Mouse (Mus musculus): ENCODE data around the gene Dennd1b.

Gene Dennd1b

GRCm38 (mm10) chr1:138963161-138963867 lies at the start of gene Dennd1b:
Gene Dennd1b (plus strand): TSS chr1:138963435.
- peak; percentile 78 for DNase-seq

- no peak for DNase-seq
These were observed 47.6 kb upstream of the Dennd1b start for GRCm38 (mm10) chr1:138915596-138915995.

GRCm38 (mm10) chr1:138919601-138920000 lies 43.6 kb upstream of the Dennd1b start:
- no peak for DNase-seq

- no peak for DNase-seq
These were observed 43.2 kb upstream of the Dennd1b start for GRCm38 (mm10) chr1:138920082-138920481.

GRCm38 (mm10) chr1:138920799-138921198 lies 42.4 kb upstream of the Dennd1b start:
- no peak for DNase-seq

GRCm38 (mm10) chr1:138922886-138923285 lies 40.3 kb upstream of the Dennd1b start:
- no peak for DNase-seq

GRCm38 (mm10) chr1:138924282-138924681 lies 39.0 kb upstream of the Dennd1b start:
- no peak for DNase-seq

GRCm38 (mm10) chr1:138928671-138929483 lies 34.4 kb upstream of the Dennd1b start:
- DNase-seq = peak; percentile 90

GRCm38 (mm10) chr1:138929985-138930384 lies 33.2 kb upstream of the Dennd1b start:
- DNase-seq = no peak

- DNase-seq = no peak
These were observed 32.4 kb upstream of the Dennd1b start for GRCm38 (mm10) chr1:138930856-138931255.

GRCm38 (mm10) chr1:138936169-138936568 lies 27.1 kb upstream of the Dennd1b start:
- no peak for DNase-seq

- no peak for DNase-seq
These were observed 25.4 kb upstream of the Dennd1b start for GRCm38 (mm10) chr1:138937686-138938370.

- DNase-seq = no peak
These were observed 23.6 kb upstream of the Dennd1b start for GRCm38 (mm10) chr1:138939579-138940139.

- DNase-seq = no peak
These were observed 22.8 kb upstream of the Dennd1b start for GRCm38 (mm10) chr1:138940407-138940806.

- DNase-seq = no peak
These were observed 11.1 kb upstream of the Dennd1b start for GRCm38 (mm10) chr1:138952173-138952572.

GRCm38 (mm10) chr1:138954978-138955377 lies 8.3 kb upstream of the Dennd1b start:
- no peak for DNase-seq

GRCm38 (mm10) chr1:138955455-138955854 lies 7.8 kb upstream of the Dennd1b start:
- no peak for DNase-seq

- DNase-seq = no peak
These were observed 6.7 kb upstream of the Dennd1b start for GRCm38 (mm10) chr1:138956511-138956910.

- DNase-seq = peak; percentile 20
These were observed 6.1 kb upstream of the Dennd1b start for GRCm38 (mm10) chr1:138957111-138957510.

GRCm38 (mm10) chr1:138958863-138959262 lies 4.4 kb upstream of the Dennd1b start:
- DNase-seq = no peak

GRCm38 (mm10) chr1:138959903-138960483 lies 3.2 kb upstream of the Dennd1b start:
- no peak for DNase-seq

- DNase-seq = no peak
These were observed 751 bp upstream of the Dennd1b start for GRCm38 (mm10) chr1:138962266-138963101.
